Mouse (Mus musculus): ENCODE data around the gene Cox7a1.
"Not testable (repeated sequence)": the region's sequence is repeated elsewhere in the genome, so short reads cannot be mapped to it uniquely, and the experiment has no call there.

Cox7a1 gene

GRCm38 (mm10) chr7:30183879-30184289 is at the start of gene Cox7a1:
Cox7a1 (plus strand) TSS chr7:30184144.
- DNase-seq (ENCODE audit: low spot score) = no peak

- DNase-seq (ENCODE audit: low spot score) = no peak
Measured at GRCm38 (mm10) chr7:30136826-30137225, 47.1 kb upstream of the Cox7a1 start.

DNA sequence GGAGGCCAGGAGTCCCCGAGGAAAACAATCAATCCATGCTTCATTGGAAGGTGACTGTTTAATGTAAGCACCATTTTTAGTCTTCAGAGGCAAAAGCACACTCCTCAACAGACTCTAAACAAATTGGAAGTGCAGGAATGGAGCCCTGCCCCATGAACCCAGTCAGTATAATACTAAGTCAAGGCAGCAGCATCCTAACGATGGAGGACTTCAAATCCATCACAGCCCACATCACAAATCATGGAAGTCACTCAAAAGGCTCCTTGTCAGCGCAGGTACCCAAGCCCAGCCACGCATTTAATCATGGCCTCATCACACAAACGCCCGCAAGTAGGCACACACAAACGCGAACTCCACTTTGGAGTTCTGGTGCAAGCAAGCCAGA is 40.8 kb upstream of the Cox7a1 start:
- DNase-seq (ENCODE audit: low spot score) = no peak

DNA sequence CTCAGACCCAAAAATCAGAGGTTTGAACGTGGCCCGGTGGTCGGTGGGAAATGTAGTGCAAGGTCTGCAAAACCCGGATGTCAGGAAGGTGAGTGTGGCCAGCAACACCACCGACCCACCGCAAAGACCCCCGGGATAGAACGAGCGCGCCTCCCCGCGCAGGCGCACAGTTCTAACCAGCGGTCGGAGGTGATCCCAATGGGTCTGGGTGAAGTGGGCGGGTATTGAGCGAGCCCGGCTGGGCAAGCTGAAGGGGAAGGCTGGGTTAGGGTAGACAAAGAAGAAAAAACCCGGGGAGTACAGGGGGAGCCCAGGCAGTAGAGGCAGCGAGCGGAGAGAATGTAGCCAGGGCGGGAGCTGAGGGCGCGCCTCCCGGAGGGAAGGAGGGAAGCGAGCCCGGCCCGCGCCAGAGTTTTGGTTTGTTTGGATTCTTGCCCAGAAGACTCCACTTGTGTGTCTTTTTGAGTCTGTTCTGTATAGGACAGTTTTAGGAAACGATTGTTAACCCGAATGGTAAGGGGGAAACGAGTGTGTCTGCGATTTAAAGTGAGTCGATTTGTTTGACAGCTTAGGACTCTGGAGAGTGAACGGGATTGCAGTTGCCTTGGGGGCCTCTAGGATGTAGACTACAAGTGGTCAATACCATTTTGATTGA is 40.3 kb upstream of the Cox7a1 start:
- peak; percentile 59 for DNase-seq (ENCODE audit: low spot score)

- DNase-seq (ENCODE audit: low spot score) = no peak
Measured at GRCm38 (mm10) chr7:30147011-30147410, 36.9 kb upstream of the Cox7a1 start.

DNA sequence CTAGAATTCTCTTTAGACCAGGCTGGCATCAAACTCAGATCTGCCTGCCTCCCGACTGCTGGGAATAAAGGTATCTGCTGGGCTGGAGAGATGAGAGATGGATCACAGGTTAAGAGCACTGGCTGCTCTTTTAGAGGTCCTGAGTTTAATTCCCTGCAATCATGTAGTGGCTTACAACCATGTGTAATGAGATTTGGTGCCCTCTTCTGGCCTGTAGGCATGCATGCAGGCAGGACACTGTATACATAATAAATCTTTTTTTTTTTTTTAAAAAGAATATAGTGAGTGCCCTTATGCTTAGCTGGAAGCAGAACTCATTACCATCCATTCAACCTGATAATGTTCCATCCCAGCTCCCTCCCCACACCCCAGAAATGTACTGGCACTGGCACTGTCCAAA is 29.9 kb upstream of the Cox7a1 start:
- DNase-seq (ENCODE audit: low spot score) = no peak

- DNase-seq (ENCODE audit: low spot score) = no peak
Measured at GRCm38 (mm10) chr7:30155507-30155906, 28.4 kb upstream of the Cox7a1 start.

- DNase-seq (ENCODE audit: low spot score) = no peak
Measured at GRCm38 (mm10) chr7:30163113-30163512, 20.8 kb upstream of the Cox7a1 start.

DNA sequence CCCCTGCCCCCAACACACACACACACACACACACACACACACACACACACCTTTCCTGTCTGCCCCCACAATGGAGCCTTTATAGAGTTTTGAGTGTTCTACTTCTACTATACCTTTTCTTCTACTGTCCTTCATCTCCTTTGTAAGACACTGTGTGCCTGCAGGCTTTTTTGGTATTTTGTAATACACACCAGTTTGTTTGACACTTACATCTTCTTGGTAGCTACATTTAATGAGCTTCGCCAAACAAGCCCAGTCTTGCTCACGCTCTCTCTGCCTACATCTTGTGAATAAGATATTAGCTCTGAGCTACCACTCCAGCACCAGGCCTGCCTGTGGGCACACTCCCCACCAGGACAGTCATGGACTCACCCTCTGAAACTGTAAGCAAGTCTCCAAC is 19.2 kb upstream of the Cox7a1 start:
- DNase-seq (ENCODE audit: low spot score) = no peak

DNA sequence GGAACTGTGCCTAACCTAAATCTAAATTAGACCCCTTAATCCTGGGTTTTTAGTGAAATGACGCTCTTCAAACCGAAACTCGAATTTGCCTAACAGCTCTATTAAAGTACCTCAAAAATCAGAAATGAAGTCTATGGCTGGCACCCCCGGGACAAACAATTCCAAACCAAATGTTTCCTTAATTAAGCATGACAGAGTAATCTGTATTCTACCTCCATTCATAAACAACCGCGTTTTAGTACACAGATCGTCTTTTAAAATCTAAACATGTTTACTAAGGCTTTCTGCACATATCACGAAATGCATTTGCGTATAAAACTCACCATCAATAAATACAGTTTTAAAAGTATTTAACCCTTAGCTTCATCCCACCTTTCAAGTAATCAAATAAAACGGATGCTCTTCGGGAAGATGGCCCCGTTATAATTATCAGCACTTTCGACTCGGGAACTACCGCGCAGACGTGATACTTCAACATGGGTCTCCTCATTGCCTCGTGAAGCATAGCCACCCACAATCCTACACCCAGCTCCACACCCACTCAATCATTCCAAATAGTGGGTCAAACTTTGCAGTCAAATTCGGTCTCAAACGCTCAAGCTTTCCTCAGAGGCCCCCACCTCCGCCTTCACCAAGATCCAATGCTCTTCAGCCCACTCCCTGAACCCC is 14.9 kb upstream of the Cox7a1 start:
- DNase-seq (ENCODE audit: low spot score) = no peak

- DNase-seq (ENCODE audit: low spot score) = peak; percentile 92
Measured at GRCm38 (mm10) chr7:30169583-30170282, 14.2 kb upstream of the Cox7a1 start, which contains the start of gene Zfp146. Zfp146 (minus strand) TSS chr7:30169750.

DNA sequence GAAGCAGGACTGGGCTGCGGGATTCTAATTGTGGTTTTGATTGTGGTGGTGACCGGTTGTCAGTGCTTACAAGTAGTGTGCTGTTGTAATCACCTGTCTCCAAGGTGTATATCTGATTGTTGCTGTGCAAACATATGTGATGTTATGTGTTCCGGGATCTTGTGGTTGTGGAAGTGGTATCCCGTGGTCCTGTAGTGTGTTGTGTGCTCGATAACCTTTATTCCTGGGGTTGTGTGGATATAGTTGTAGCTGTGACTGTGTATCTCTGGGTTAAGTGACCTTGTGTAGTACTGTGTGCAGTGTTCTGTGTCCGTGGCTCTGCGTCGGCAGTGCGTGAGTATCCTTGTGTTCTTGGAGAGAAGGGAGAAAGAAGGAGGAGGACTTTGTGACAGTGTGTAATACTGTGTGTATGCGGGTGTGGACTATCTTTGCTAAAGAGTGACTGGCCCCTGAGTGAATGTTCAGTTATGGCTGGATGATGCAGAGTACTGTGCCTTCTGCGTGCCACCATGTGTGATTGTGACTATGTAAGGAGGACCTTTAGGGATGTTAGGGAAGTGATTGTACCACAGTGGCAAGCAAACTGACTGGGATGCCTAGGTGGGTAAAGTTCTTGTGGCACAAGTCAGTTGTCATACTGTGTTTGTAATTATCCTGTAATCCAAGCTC is 13.5 kb upstream of the Cox7a1 start:
- DNase-seq (ENCODE audit: low spot score) = no peak

DNA sequence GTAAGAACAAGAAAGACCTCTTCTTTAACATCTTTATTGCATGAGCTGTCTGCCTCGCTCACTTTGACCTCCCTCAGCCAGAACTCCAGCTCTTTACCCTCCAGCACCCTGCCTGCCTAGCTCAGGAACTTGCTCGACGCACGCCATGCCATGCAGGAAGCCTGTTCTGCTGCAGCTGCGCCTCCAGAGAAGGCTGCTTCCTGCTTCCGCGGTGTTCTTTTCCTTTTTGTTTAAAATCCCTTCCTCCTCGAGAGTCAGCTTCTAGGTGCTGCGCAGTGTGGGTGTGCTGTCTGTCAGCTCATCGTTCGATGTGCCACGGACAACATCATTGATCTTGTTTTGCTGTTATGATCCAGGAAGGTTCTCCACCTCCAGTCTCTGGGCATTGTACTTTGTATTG is 7.5 kb upstream of the Cox7a1 start:
- no peak for DNase-seq (ENCODE audit: low spot score)

- no peak for DNase-seq (ENCODE audit: low spot score)
Measured at GRCm38 (mm10) chr7:30178256-30178655, 5.7 kb upstream of the Cox7a1 start.

DNA sequence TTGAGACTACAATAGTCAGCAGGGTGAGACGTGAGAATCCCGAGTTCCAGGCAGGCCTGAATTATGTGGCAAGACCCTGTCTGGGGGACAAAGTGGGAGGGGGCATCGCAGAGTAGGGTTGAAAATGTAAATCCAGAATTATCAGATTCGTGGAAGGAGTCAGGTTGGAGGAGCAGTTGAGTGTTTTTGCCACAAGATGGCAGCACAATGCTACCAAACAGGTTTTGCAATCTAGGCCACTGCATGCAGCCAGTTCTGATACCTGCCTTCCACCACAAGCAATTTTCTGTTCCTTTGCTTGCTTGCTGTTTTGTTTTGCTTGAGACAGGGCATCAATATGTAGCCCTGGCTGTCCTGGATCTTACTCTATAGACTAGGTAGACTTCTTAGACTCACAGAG is 2.6 kb upstream of the Cox7a1 start:
- peak; percentile 64 for DNase-seq (ENCODE audit: low spot score)

- DNase-seq (ENCODE audit: low spot score) = not testable (repeated sequence)
Measured at GRCm38 (mm10) chr7:30181929-30182328, 2.0 kb upstream of the Cox7a1 start.

DNA sequence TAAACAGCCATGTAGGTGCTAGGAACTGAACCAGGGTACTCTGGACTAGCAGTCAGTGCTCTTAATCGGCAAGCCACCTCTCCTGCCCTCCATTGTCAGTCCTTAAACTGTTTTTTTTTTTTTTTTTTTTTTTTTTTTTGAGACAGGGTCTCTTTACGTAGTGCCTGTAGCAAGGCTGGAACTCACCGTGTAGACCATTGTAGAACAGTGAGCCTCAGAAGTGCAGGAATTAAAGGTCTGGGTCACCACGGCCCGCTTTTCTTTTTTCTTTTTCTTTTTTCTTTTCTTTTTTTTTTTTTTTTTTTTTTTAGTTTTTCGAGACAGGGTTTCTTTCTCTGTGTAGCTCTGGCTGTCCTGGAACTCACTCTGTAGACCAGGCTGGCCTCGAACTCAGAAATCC is 755 bp upstream of the Cox7a1 start:
- DNase-seq (ENCODE audit: low spot score) = not testable (repeated sequence)

GRCm38 (mm10) chr7:30184641-30185348 is 851 bp downstream of the Cox7a1 start:
- DNase-seq (ENCODE audit: low spot score) = no peak

- no peak for DNase-seq (ENCODE audit: low spot score)
Measured at GRCm38 (mm10) chr7:30188344-30189115, 4.6 kb downstream of the Cox7a1 start.

DNA sequence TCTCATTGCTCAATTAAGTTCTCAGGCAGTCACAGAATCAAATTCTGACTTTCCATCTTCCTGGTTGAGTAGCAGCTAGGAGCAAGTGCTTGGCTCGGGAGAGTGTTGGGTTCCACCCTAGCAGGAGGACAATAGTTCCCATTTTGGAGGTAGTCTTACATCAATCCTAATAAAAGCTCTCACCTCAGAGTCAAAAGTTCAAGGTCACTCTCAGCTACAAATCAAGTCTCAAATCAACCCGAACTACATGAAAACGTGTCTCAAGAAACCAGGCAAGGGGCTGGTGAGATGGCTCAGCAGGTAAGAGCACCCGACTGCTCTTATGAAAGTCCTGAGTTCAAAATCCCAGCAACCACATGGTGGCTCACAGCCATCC is 5.2 kb downstream of the Cox7a1 start:
- no peak for DNase-seq (ENCODE audit: low spot score)

- DNase-seq (ENCODE audit: low spot score) = no peak
Measured at GRCm38 (mm10) chr7:30192088-30192487, 8.1 kb downstream of the Cox7a1 start.

All from left cerebral cortex, adult 11 months (tissue).